Mouse (Mus musculus) stomach, embryonic 14.5 days (tissue): Measurements from ENCODE around the gene Sema3b. TPM values are rescaled to one million over a fixed set of nuclear protein-coding genes. Genes with fewer than 3 reads are reported as not detected.

Experiments used
- ATAC-seq: fragments of 200-750 bp; cut with Nextera tagmentation; 2 replicates; pipeline ENCODE4 v1.8.0; 2017; ENCODE audit warnings: low read depth, moderate TSS enrichment; ENCODE audit not compliant: insufficient number of reproducible peaks, insufficient read depth, low FRiP score
- H3K27ac ChIP-seq: fragments of 300-500 bp; sonication (generic); 2 replicates; pipeline ENCODE4 v1.5.1; 2014; ENCODE audit warnings: mild to moderate bottlenecking, low read length, moderate library complexity, mixed read lengths
- H3K27me3 ChIP-seq: fragments of 300-500 bp; sonication (generic); 2 replicates; pipeline ENCODE4 v1.6.1; 2014; ENCODE audit warnings: low read length, control low read depth, mixed read lengths; ENCODE audit not compliant: control insufficient read depth, insufficient read depth
- H3K36me3 ChIP-seq: fragments of 300-500 bp; sonication (generic); 2 replicates; pipeline ENCODE4 v1.6.1; 2014; ENCODE audit warnings: mild to moderate bottlenecking, control low read depth, low read length, moderate library complexity, mixed read lengths; ENCODE audit not compliant: control insufficient read depth, insufficient read depth
- H3K4me1 ChIP-seq: fragments of 300-500 bp; sonication (generic); 2 replicates; pipeline ENCODE4 v1.6.1; 2014; ENCODE audit warnings: low read length, control low read depth, mixed read lengths; ENCODE audit not compliant: control insufficient read depth, insufficient read depth
- H3K4me2 ChIP-seq: fragments of 300-500 bp; sonication (generic); replicated peaks from 2 replicates; pipeline ENCODE4 v1.6.1; 2014; ENCODE audit warnings: low read depth, low read length, control low read depth
- H3K4me3 ChIP-seq: fragments of 300-500 bp; sonication (generic); 2 replicates; pipeline ENCODE4 v1.5.1; 2014; ENCODE audit warnings: low read depth, low read length, control low read depth
- H3K9ac ChIP-seq: fragments of 300-500 bp; sonication (generic); replicated peaks from 2 replicates; pipeline ENCODE4 v1.6.1; 2014; ENCODE audit warnings: low read depth, mild to moderate bottlenecking, control low read depth, low read length, moderate library complexity, mixed read lengths
- H3K9me3 ChIP-seq: fragments of 300-500 bp; sonication (generic); 2 replicates; pipeline ENCODE4 v1.6.1; 2016; ENCODE audit warnings: low read depth, low read length, control low read depth; ENCODE audit not compliant: control insufficient read depth
- WGBS: fragments of 180-500 bp; shearing (Covaris S2); extraction: QIAGEN DNeasy Blood & Tissue Kit; methylation state at CpG from one replicate; pipeline ENCODE4 v1.1.7; 2014; 5-methylcytosine and 5-hydroxymethylcytosine counted together
- polyA plus RNA-seq: library from polyadenylated mRNA; unstranded; fragments of >200 nt; fragmentation: Nextera tagmentation; extraction: Ambion mirVana; gene quantifications from 2 replicates; pipeline ENCODE4 v1.2.1, GENCODE M21; 2014

Sema3b gene
- polyA plus RNA-seq, 1 experiment from 2014 or later, result 6.1 TPM

DNA sequence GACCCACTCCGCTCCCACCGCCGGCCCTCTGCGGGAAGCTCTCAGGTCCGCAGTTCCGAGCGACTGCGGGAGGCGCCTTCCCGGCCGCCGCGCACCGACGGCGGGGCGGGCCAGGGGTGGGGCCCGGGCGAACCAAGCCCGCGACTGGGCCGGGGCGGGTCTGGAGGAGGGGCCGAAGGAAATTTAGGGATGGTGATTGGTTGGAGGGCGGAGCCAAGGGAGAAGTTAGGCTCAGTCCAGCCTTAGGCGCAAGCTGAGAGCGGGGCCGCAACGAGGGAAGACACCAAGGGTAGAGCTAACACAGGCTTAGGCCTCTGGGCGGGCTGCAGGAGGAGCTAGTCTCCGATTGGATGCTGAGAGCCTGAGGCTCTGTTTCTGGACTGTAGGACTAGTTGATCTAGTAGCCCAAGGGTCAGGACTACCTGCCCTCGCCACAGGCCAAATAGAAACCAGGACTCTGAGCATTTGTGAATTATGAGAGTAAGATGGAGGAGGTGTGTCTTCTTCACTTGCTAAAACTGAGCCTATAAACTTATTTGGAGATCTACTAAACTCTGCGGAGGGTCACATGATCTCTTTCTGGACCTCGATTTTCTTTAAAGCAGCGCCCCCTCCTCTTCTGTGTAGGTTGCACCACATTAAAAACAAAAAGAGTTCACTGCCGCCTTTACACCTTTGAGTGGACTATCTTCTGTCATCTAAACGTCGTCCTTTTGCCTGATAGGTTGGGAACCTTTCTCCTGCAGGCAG lies 26.4 kb upstream of the Sema3b start, which contains the start of gene Gnai2:
Gene Gnai2, minus strand, starts transcription at position 89 of the 750 bp plus-strand sequence.
- Histone ChIP-seq H3K9ac (peak within 1 kb of the TSS; percentile 89), H3K27me3 (no peaks in the 10 kb centered on the region), H3K9me3 (no peaks in the 10 kb centered on the region), H3K4me1 (peaks cover 29% of the 10 kb centered on the region), H3K36me3 (no peaks in the 10 kb centered on the region), H3K4me3 (peak within 1 kb of the TSS; percentile 85), H3K27ac (peak within 1 kb of the TSS; percentile 95), H3K4me2 (peak within 1 kb of the TSS; percentile 95)
- peak; percentile 97 for ATAC-seq
- WGBS, result 2% methylated on average over 38 of the region's 38 CpGs

DNA sequence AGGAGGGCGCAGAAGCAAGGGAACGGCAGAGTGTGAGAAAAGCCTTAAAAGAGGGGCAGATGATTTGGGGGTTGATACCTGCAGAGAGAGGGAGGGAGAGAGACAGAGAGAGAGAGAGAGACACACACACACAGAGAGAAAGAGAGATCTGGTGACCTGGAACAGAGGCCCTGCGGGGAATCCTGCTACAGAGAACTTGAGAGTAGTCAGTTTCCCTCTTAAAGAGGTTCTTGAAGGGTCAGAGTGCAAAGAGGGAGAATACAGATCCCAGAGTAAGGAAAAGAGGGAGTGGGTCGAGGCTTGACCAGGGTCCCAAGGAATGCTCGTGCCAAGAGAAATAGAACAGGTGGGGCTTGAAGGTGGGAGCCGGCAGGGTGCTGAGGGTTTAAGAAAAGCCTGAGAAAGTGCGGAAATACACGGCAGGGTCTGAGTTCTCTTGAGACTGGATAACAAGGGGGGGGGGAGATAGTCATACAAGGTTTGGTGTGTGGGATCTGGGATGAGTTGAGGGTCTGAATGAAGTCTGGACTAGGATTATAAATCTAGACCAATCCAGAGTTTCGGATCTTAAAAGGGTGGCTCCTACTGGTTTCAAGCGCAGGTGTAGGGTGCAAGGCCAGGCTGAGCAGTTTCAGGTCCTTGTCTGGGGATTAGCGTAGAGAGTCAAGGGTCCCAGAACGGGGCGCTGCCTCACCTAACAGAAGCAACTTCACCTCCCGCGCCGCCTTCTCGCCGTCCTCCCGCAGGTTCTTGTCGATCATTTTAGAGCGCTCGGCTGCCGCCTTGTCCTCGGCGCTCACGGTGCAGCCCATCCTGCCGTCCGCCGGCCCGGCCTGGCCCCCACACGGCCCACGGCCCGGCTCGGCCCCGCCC lies 25.6 kb upstream of the Sema3b start:
- WGBS, result under 1% methylated on average over 35 of the region's 35 CpGs
- peak overlapping the region; percentile 95 for H3K4me2 ChIP-seq
- H3K36me3 ChIP-seq, result no peaks in the 10 kb centered on the region
- no peaks in the 10 kb centered on the region for H3K27me3 ChIP-seq
- no peaks in the 10 kb centered on the region for H3K9me3 ChIP-seq
- H3K27ac ChIP-seq, result peak overlapping the region; percentile 95
- peaks cover 38% of the 10 kb centered on the region for H3K4me1 ChIP-seq
- H3K9ac ChIP-seq, result peak overlapping the region; percentile 89
- peak overlapping the region; percentile 85 for H3K4me3 ChIP-seq
- 0 out of 2 replicates have a peak, but pooled peaks have one; percentile 0 for ATAC-seq

DNA sequence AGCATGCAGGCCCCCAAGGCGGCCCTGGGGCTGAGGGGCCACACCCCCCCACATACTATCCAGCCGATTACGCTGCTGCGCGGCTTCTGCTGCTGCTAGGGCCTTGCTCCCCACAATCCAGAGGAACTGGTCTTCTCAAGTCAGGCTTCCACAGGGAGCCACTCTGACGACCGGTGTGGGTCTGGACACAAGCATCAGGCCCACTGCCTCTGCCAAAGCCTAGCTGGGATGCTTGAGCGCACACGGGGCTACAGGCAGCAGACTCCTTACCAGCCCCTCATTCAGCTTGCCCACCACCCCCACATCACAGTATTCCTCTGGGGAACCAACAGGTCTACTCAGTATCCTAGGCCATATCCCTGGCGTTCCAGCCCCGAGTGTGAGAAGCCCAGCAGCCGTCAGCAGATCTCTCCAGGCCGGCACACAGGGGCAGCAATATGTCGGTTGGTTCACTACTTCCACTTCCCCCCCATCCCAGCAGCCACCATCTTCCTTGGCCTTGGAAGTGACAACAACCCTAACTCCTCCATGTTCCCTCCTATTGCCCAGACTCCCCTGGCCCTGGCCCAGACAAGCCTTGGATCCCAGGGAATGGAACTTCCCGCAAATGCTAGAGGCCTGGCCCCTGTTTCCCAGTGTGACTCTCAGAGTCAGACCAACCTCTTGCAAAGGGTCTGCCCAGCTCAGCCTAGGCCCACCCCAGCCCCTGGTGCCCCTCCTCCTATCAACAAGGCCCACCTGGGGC lies 24.8 kb upstream of the Sema3b start:
- 2% methylated on average over 15 of the region's 15 CpGs for WGBS
- Histone ChIP-seq H3K4me3 (peak overlapping the region; percentile 85), H3K9me3 (no peaks in the 10 kb centered on the region), H3K27ac (peak overlapping the region; percentile 95), H3K36me3 (no peaks in the 10 kb centered on the region; the same call in 1 of the 2 replicates), H3K9ac (peak overlapping the region; percentile 89), H3K4me1 (peaks cover 46% of the 10 kb centered on the region), H3K27me3 (no peaks in the 10 kb centered on the region), H3K4me2 (peak overlapping the region; percentile 95)
- no peak for ATAC-seq

DNA sequence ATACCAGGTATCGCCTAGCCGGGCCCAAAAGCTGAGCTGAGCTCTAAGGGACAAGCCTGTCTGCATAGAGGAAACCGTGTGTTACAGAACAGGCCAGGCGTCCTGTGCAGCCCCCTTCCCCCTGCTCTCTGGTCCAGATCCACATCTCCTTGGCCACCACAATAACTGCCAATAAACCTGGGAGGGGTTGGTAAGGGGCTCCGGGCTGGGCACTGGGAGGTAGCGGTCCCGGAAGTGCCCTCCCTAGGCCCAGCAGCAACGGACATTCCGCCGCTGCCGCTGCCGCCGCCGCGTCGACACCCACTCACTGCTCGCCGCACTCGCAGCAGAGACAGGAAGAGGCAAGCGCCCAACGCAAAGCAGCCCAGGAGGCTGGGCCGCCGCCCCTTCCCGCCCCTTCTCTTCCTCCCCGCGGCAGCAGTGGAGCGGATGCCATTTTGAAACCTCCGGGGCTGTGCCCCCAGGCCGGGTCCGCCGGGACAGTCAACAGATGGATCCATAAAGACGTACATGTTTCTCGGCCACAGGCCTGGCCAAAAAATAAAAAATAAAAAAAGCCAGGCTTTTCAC lies 24.1 kb upstream of the Sema3b start:
- peaks cover 52% of the 10 kb centered on the region for H3K4me1 ChIP-seq
- peak overlapping the region; percentile 95 for H3K4me2 ChIP-seq
- peak overlapping the region; percentile 89 for H3K9ac ChIP-seq
- under 1% methylated on average over 32 of the region's 33 CpGs for WGBS
- peaks cover 3% of the 10 kb centered on the region; the same call in 1 of the 2 replicates for H3K36me3 ChIP-seq
- H3K27me3 ChIP-seq, result no peaks in the 10 kb centered on the region
- peak overlapping the region; percentile 95 for H3K27ac ChIP-seq
- peak overlapping the region; percentile 85 for H3K4me3 ChIP-seq
- no peaks in the 10 kb centered on the region for H3K9me3 ChIP-seq
- peak; percentile 35; the same call in 1 of the 2 replicates for ATAC-seq

DNA sequence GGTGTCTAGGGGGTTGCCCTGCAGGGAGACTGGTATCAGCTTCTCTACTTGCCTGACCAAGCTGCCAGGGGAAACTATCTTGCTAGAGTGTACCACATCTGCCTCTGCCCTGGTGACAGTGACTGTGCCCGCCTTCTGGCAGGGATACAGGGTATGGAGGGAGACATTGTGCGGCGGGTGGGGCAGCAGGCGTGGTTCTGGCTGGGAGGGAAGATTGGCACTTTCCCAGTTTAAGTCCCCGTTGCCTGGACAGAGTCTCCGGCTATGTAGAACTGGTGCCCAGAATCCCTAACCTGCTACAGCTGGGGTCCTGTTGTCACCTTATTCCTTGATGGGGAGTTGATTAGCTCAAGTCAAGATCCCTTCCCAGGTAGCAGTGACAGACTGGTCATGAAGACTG lies 23.4 kb upstream of the Sema3b start:
- Histone ChIP-seq H3K4me1 (peaks cover 59% of the 10 kb centered on the region), H3K4me2 (peak overlapping the region; percentile 95), H3K9me3 (no peaks in the 10 kb centered on the region), H3K36me3 (peaks cover 3% of the 10 kb centered on the region; the same call in 1 of the 2 replicates), H3K4me3 (peak overlapping the region; percentile 85), H3K27ac (peak overlapping the region; percentile 95; the same call in 1 of the 2 replicates), H3K9ac (peak overlapping the region; percentile 89), H3K27me3 (no peaks in the 10 kb centered on the region)
- 80% methylated on average over 6 of the region's 6 CpGs for WGBS
- no peak for ATAC-seq

DNA sequence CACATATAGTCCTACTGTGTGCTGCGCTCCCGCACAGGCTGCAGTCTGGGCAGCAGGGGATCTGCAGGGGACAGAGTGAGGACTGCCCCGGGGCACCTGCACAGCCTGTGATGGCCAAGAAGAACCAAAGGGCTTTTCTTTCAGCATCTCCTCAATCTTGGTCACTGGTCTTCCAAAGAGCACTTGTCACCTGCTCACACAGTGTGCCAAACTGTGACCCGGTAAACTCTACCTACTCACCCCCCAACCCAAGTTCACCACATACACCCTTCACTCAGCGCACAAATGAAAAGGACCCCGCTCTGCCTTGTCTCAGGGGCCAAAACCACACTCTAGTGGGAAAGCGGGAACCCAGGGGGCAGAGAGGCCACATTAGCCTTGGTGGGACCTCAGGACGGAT lies 22.8 kb upstream of the Sema3b start:
- Histone ChIP-seq H3K9me3 (no peaks in the 10 kb centered on the region), H3K4me1 (peaks cover 64% of the 10 kb centered on the region), H3K4me2 (no peak overlapping the region), H3K36me3 (peaks cover 3% of the 10 kb centered on the region; the same call in 1 of the 2 replicates), H3K27me3 (no peaks in the 10 kb centered on the region), H3K9ac (no peak overlapping the region; the same call in 1 of the 2 replicates), H3K27ac (peak overlapping the region; percentile 83; the same call in 1 of the 2 replicates), H3K4me3 (no peak overlapping the region)
- no peak for ATAC-seq
- WGBS, result 90% methylated on average over 8 of the region's 8 CpGs

DNA sequence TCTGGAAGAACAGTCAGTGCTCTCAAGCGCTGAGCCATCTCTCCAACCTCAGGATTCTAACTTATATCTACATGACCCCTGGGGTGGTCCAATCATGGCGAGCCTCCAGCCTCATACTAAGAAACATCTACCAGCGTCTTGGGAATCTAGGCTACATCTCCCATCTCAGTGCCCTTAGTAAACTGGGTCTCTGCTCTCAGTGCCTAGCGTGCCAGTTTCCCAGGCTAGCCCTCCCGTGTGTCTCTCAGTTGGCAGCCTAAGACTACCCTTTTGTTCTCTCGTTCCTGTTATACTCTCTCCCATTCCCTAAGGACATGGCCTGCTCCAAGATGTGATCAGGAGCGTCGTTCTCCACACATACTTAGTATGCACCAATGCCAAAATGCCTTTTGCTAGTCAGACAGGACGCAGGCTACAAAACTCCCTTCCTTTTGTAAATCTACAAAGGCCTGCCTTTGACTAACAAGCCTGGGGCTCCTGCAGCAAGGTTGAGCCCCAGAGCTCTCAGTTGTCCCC lies 22.3 kb upstream of the Sema3b start:
- no peaks in the 10 kb centered on the region for H3K27me3 ChIP-seq
- no peak overlapping the region for H3K9ac ChIP-seq
- no peak overlapping the region for H3K4me3 ChIP-seq
- ATAC-seq, result no peak
- no peaks in the 10 kb centered on the region for H3K9me3 ChIP-seq
- peaks cover 3% of the 10 kb centered on the region; the same call in 1 of the 2 replicates for H3K36me3 ChIP-seq
- H3K27ac ChIP-seq, result peak overlapping the region; percentile 83
- H3K4me1 ChIP-seq, result peaks cover 66% of the 10 kb centered on the region
- WGBS, result 75% methylated on average over 9 of the region's 9 CpGs
- H3K4me2 ChIP-seq, result no peak overlapping the region
